Mouse (Mus musculus) CH12.LX (cell line): ENCODE measurements around the gene Rngtt. TPM values are rescaled to one million over a fixed set of nuclear protein-coding genes. Genes with fewer than 3 reads are reported as not detected.

Experiments
- DNase-seq: peaks from one replicate; pipeline ENCODE4 v3.0.0-alpha.2; 2013; ENCODE audit errors: extremely low read depth
- H3K27ac ChIP-seq: 2 replicates; pipeline ENCODE4 v1.5.1; 2012; ENCODE audit warnings: low read depth, mild to moderate bottlenecking, control low read depth, moderate library complexity; ENCODE audit not compliant: insufficient read depth
- H3K27me3 ChIP-seq: replicated peaks from 2 replicates; pipeline ENCODE3; 2012; ENCODE audit warnings: inconsistent platforms
- H3K36me3 ChIP-seq, 2 experiments: replicated peaks in 1 of 2; 2 replicates each; pipeline versions ENCODE3 to v1.6.1; 2012; ENCODE audit warnings: inconsistent platforms in 1 of 2, low read length in 1 of 2, mild to moderate bottlenecking in 1 of 2, mixed read lengths in 1 of 2, moderate library complexity in 1 of 2; ENCODE audit not compliant: control insufficient read depth in 1 of 2, insufficient read depth in 1 of 2
- H3K4me1 ChIP-seq, 2 experiments: 2 replicates each; pipeline ENCODE4 v1.6.1; 2012; ENCODE audit warnings: inconsistent platforms in 1 of 2, moderate library complexity in 1 of 2; ENCODE audit not compliant: insufficient read depth in 2 of 2, control insufficient read depth in 1 of 2
- H3K4me2 ChIP-seq: 2 replicates; pipeline ENCODE4 v1.6.1; 2012; ENCODE audit warnings: low read depth, mild to moderate bottlenecking, control low read depth; ENCODE audit not compliant: poor library complexity, insufficient read depth, severe bottlenecking
- H3K4me3 ChIP-seq, 3 experiments: fragments of 150-350 bp in 1 of 3; sonication (generic) in 1 of 3; replicated peaks in 1 of 3; 2 replicates each; pipeline versions ENCODE3 to v1.5.1; 2011 to 2012; ENCODE audit warnings: low read depth in 2 of 3, low read length in 2 of 3, mild to moderate bottlenecking in 2 of 3, moderate library complexity in 2 of 3, control low read depth in 1 of 3, improper control_type of control experiment in 1 of 3, inconsistent platforms in 1 of 3, mixed read lengths in 1 of 3; ENCODE audit not compliant: poor library complexity in 1 of 3
- H3K79me2 ChIP-seq: replicated peaks from 2 replicates; pipeline ENCODE4 v1.6.1; 2012; ENCODE audit warnings: mild to moderate bottlenecking, moderate library complexity; ENCODE audit not compliant: control insufficient read depth, poor library complexity, insufficient read depth, severe bottlenecking; ENCODE audit errors: extremely low read depth
- H3K9ac ChIP-seq: 2 replicates; pipeline ENCODE4 v1.6.1; 2012; ENCODE audit warnings: low read depth, mild to moderate bottlenecking, control low read depth, moderate library complexity; ENCODE audit not compliant: insufficient read depth
- H3K9me3 ChIP-seq: replicated peaks from 2 replicates; pipeline ENCODE3; 2012; ENCODE audit warnings: low read length, inconsistent platforms, mixed read lengths
- BHLHE40 ChIP-seq: IDR thresholded peaks from 2 replicates; pipeline ENCODE4 v1.6.1; 2011; ENCODE audit warnings: mild to moderate bottlenecking, low read depth, low read length, improper control_type of control experiment
- CHD1 ChIP-seq: IDR thresholded peaks from 2 replicates; pipeline ENCODE4 v1.6.1; 2012; ENCODE audit warnings: low read depth, low read length, improper control_type of control experiment, inconsistent platforms
- CHD2 ChIP-seq: IDR thresholded peaks from 2 replicates; pipeline ENCODE4 v1.6.1; 2011; ENCODE audit warnings: low read length, improper control_type of control experiment
- CTCF ChIP-seq, 2 experiments: IDR thresholded peaks in 1 of 2; conservative IDR thresholded peaks in 1 of 2; 2 replicates each; pipeline ENCODE4 v1.5.1; 2011 to 2012; ENCODE audit warnings: low read depth in 2 of 2, low read length in 2 of 2, improper control_type of control experiment in 1 of 2, inconsistent platforms in 1 of 2, mild to moderate bottlenecking in 1 of 2, moderate library complexity in 1 of 2
- E2F4 ChIP-seq: IDR thresholded peaks from 2 replicates; pipeline ENCODE4 v1.6.1; 2011; ENCODE audit warnings: low read depth, low read length, improper control_type of control experiment; ENCODE audit not compliant: insufficient replicate concordance
- EP300 ChIP-seq: IDR thresholded peaks from 2 replicates; pipeline ENCODE4 v1.6.1; 2011; ENCODE audit warnings: low read length, improper control_type of control experiment
- ETS1 ChIP-seq: conservative IDR thresholded peaks from 2 replicates; pipeline ENCODE4 v1.6.1; 2012; ENCODE audit warnings: low read depth, mild to moderate bottlenecking, inconsistent platforms, low read length, improper control_type of control experiment, moderate library complexity
- GABPA ChIP-seq: IDR thresholded peaks from 2 replicates; pipeline ENCODE4 v1.6.1; 2012; ENCODE audit warnings: low read depth, low read length, improper control_type of control experiment, inconsistent platforms; ENCODE audit not compliant: insufficient replicate concordance
- IRF4 ChIP-seq: IDR thresholded peaks from 2 replicates; pipeline ENCODE4 v1.6.1; 2014; ENCODE audit warnings: low read depth, mild to moderate bottlenecking, inconsistent platforms, low read length, improper control_type of control experiment
- JUND ChIP-seq: conservative IDR thresholded peaks from 2 replicates; pipeline ENCODE4 v1.6.1; 2011; ENCODE audit warnings: low read depth, low read length, improper control_type of control experiment
- KAT2A ChIP-seq: IDR thresholded peaks from 2 replicates; pipeline ENCODE4 v1.6.1; 2012; ENCODE audit warnings: low read length, improper control_type of control experiment, inconsistent platforms; ENCODE audit not compliant: insufficient replicate concordance
- MAFK ChIP-seq: IDR thresholded peaks from 2 replicates; pipeline ENCODE4 v1.6.1; 2011; ENCODE audit warnings: low read length, improper control_type of control experiment; ENCODE audit not compliant: insufficient replicate concordance
- MAX ChIP-seq: IDR thresholded peaks from 2 replicates; pipeline ENCODE4 v1.6.1; 2011; ENCODE audit warnings: low read length, improper control_type of control experiment
- MAZ ChIP-seq: IDR thresholded peaks from 2 replicates; pipeline ENCODE4 v1.6.1; 2012; ENCODE audit warnings: low read depth, mild to moderate bottlenecking, inconsistent platforms, low read length, improper control_type of control experiment, moderate library complexity
- PAX5 ChIP-seq: IDR thresholded peaks from 2 replicates; pipeline ENCODE4 v1.6.1; 2012; ENCODE audit warnings: low read length, inconsistent platforms, mixed read lengths
- SIN3A ChIP-seq: IDR thresholded peaks from 2 replicates; pipeline ENCODE4 v1.6.1; 2012; ENCODE audit warnings: low read length, improper control_type of control experiment, inconsistent platforms
- SMC3 ChIP-seq: IDR thresholded peaks from 2 replicates; pipeline ENCODE4 v1.6.1; 2011; ENCODE audit warnings: low read depth, low read length, improper control_type of control experiment
- UBTF ChIP-seq: IDR thresholded peaks from 2 replicates; pipeline ENCODE4 v1.6.1; 2012; ENCODE audit warnings: low read depth, mild to moderate bottlenecking, inconsistent platforms, low read length, improper control_type of control experiment, moderate library complexity
- USF1 ChIP-seq: IDR thresholded peaks from 2 replicates; pipeline ENCODE4 v1.6.1; 2014; ENCODE audit warnings: low read depth, mild to moderate bottlenecking, inconsistent platforms, low read length, improper control_type of control experiment
- ZC3H11A ChIP-seq: IDR thresholded peaks from 2 replicates; pipeline ENCODE4 v1.6.1; 2012; ENCODE audit warnings: low read depth, mild to moderate bottlenecking, inconsistent platforms, low read length, improper control_type of control experiment
- ZKSCAN1 ChIP-seq: IDR thresholded peaks from 2 replicates; pipeline ENCODE4 v1.6.1; 2012; ENCODE audit warnings: low read depth, inconsistent platforms, low read length, improper control_type of control experiment, borderline replicate concordance
- ZMIZ1 ChIP-seq: IDR thresholded peaks from 2 replicates; pipeline ENCODE4 v1.6.1; 2012; ENCODE audit warnings: low read depth, mild to moderate bottlenecking, inconsistent platforms, low read length, improper control_type of control experiment
- ZNF384 ChIP-seq: IDR thresholded peaks from 2 replicates; pipeline ENCODE4 v1.6.1; 2012; ENCODE audit warnings: low read depth, low read length, improper control_type of control experiment, inconsistent platforms
- dilution Hi-C: fragments of 300-500 bp; cut with MboI; formaldehyde crosslinking; loops from 2 replicates; pipeline ENCODE4 v1.14.3; 2020; ENCODE audit warnings: low sequenced_read_pairs; ENCODE audit not compliant: extremely low pct_unique_long_range_greater_than_20kb, extremely low pct_ligation_motif_present
- in situ Hi-C: fragments of 300-500 bp; cut with MboI; formaldehyde crosslinking; loops from 3 replicates; pipeline ENCODE4 v1.14.3; 2019; ENCODE audit warnings: low sequenced_read_pairs, low pct_ligation_motif_present, low pct_unique_long_range_greater_than_20kb, mixed read lengths
- polyA plus RNA-seq: library from polyadenylated mRNA; unstranded; fragments of >175 nt; gene quantifications from 2 replicates; pipeline ENCODE4 v1.2.1, GENCODE M21; 2012; ENCODE audit warnings: low read depth; ENCODE audit not compliant: insufficient read length
- total RNA-seq, 2 experiments: library from RNA; depleted of rRNA; stranded (reverse); fragments of 300-350 nt in 1 of 2; fragments of >200 nt in 1 of 2; gene quantifications; 2 replicates each; pipeline ENCODE4 v1.2.3; 2012 to 2014

Rngtt gene
- total and polyA plus RNA-seq, 3 experiments: 12.5 to 20.1 (median 16.9) TPM

- in situ Hi-C loops: no loop called here
- Histone ChIP-seq H3K4me1 (peaks cover 4 to 7% of the 10 kb centered on the region in 2 experiments; a peak in 2 of 4 replicates), H3K36me3 (peaks cover 0 to 3% of the 10 kb centered on the region in 2 experiments), H3K27ac (no peak overlapping the region), H3K9me3 (peaks cover 2% of the 10 kb centered on the region), H3K4me2 (no peak overlapping the region), H3K4me3 (no peak overlapping the region), H3K9ac (no peak overlapping the region), H3K27me3 (no peaks in the 10 kb centered on the region), H3K79me2 (no peaks in the 10 kb centered on the region)
- TF ChIP-seq CHD2 (no peak), ZKSCAN1 (no peak), ZNF384 (no peak), MAFK (no peak), SMC3 (no peak), SIN3A (no peak), IRF4 (no peak), EP300 (no peak), CHD1 (no peak)
- no peak for DNase-seq
- dilution Hi-C loops: no loop called here
These were observed 49.8 kb upstream of the Rngtt start for GRCm38 (mm10) chr4:33260311-33260710.

DNA sequence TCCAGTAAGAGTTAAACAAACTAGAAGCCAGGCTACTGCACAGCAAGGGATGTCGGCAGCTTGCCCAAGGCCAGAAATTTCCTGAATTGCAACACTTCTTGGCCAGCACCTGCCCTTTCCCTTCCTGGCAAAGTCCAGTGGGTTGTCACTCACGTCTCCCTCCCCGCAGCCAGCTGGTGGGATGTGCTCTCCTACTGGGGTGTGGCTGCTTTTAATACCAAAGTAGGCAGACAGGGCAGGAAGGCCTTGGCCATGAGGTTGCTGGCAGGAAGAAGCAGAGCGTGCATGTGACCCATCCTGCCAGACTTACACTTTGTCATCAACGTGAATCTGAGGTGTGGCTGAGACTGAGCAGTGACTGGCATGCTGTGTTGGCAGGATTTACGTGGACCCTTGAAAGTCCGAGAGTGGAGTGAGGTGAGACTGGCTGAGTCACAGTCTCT, 48.8 kb upstream of the Rngtt start:
- dilution Hi-C loops (no loop called here), in situ Hi-C loops (no loop called here)
- H3K4me2 ChIP-seq: no peak overlapping the region
- no peak overlapping the region for H3K27ac ChIP-seq
- H3K36me3 ChIP-seq: peaks cover 0 to 3% of the 10 kb centered on the region in 2 experiments
- DNase-seq: no peak
- TF ChIP-seq UBTF (no peak), MAFK (no peak), ZC3H11A (no peak), GABPA (no peak), SMC3 (no peak), JUND (no peak), BHLHE40 (no peak), MAZ (no peak), ZKSCAN1 (no peak), ETS1 (no peak), SIN3A (no peak), MAX (no peak), KAT2A (no peak), CHD2 (no peak), PAX5 (no peak), USF1 (no peak), ZMIZ1 (no peak), E2F4 (no peak), CTCF (conservative IDR thresholded peaks at IDR 0.05 in 1 of 2, IDR thresholded peaks at IDR 0.05 in 1 of 2; ENCODE audit: low read depth in 2 of 2, low read length in 2 of 2) (no peak), CHD1 (no peak)
- H3K79me2 ChIP-seq: no peaks in the 10 kb centered on the region
- no peaks in the 10 kb centered on the region for H3K27me3 ChIP-seq
- peaks cover 4 to 7% of the 10 kb centered on the region in 2 experiments; a peak in 2 of 4 replicates for H3K4me1 ChIP-seq
- H3K4me3 ChIP-seq: no peak overlapping the region
- H3K9me3 ChIP-seq: peaks cover 2% of the 10 kb centered on the region
- H3K9ac ChIP-seq: no peak overlapping the region
